In the genomic region with DNA sequence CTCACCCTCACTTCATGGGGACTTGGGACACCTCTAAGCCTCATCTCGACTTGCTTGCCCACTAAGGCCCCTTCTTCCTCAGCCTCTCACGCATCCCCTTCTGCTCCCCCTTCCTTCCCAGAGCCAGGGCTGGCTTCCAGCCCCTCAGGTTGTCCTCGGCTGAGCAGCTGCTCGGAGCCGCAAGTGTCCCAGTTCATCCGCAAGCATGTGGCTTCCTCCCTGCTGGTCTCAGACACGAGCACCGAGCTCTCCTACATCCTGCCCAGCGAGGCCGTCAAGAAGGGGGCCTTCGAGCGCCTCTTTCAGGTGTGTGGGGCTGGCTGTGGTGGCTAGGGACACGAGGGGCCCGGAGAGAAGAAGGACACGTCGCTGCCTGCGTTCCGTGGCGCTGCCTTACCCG, we compare ENCODE assay signal across 24 mouse cellular contexts. TPM values are rescaled to one million over a fixed set of nuclear protein-coding genes. Genes with fewer than 3 reads are reported as not detected.
DNase-seq lines count a peak whose midpoint lies in the region; ATAC-seq and TF ChIP-seq lines count a peak whose summit lies in the region.
"Had no signal": no experiment of that assay in that cellular context is flagged by ENCODE, and none has a peak within 500 bp of the region (broad histone marks: within the 10 kb centered on the region; RNA-seq: fewer than 3 reads in every experiment).

No protein-coding gene starts in this region.

- H3K4me3 ChIP-seq in cerebellum, adult 2 months (replicated peaks; ENCODE audit: insufficient read depth, low read depth, low read length) = no peak overlapping the region
- peak overlapping the region; percentile 37 for H3K4me3 ChIP-seq in E14TG2a.4 (replicated peaks; ENCODE audit: low read length)
- no peak overlapping the region for H3K4me3 ChIP-seq in limb, embryonic 10.5 days
- H3K4me3 ChIP-seq: embryonic facial prominence, embryonic 13.5 days; embryonic facial prominence, embryonic 15.5 days; erythroblast, embryonic 14.5 days; forebrain, embryonic 10.5 days; forebrain, embryonic 12.5 days had no signal

- H3K9me3 ChIP-seq in E14TG2a.4 (ENCODE audit: low read length) = no peaks in the 10 kb centered on the region
- H3K9me3 ChIP-seq in limb, embryonic 10.5 days (replicated peaks) = no peaks in the 10 kb centered on the region
- H3K9me3 ChIP-seq: embryonic facial prominence, embryonic 13.5 days; embryonic facial prominence, embryonic 15.5 days; forebrain, embryonic 10.5 days; forebrain, embryonic 12.5 days; G1E had no signal

- H3K4me1 ChIP-seq in cerebellum, adult 2 months (ENCODE audit: control insufficient read depth, insufficient read depth, low read length) = peaks cover 35% of the 10 kb centered on the region
- peaks cover 47% of the 10 kb centered on the region for H3K4me1 ChIP-seq in E14TG2a.4 (replicated peaks; ENCODE audit: low read depth, low read length)
- H3K4me1 ChIP-seq in limb, embryonic 10.5 days = no peaks in the 10 kb centered on the region
- H3K4me1 ChIP-seq: embryonic facial prominence, embryonic 13.5 days; embryonic facial prominence, embryonic 15.5 days; forebrain, embryonic 10.5 days; forebrain, embryonic 12.5 days had no signal

- no peak for ATAC-seq in cerebellum, adult (ENCODE audit: insufficient number of reproducible peaks, low FRiP score, low TSS enrichment)
- ATAC-seq: activated CD4-positive, CD25-positive, alpha-beta regulatory T cell, adult 4 months; forebrain, embryonic 14.5 days; forebrain, embryonic 16.5 days; Patski had no signal

- no peaks in the 10 kb centered on the region for H3K27me3 ChIP-seq in cerebellum, adult 2 months (ENCODE audit: control insufficient read depth, insufficient read depth, low read length)
- peaks cover 34% of the 10 kb centered on the region for H3K27me3 ChIP-seq in E14TG2a.4 (ENCODE audit: insufficient read depth, low read length)
- no peaks in the 10 kb centered on the region for H3K27me3 ChIP-seq in limb, embryonic 10.5 days (ENCODE audit: low read depth, poor library complexity, severe bottlenecking)
- H3K27me3 ChIP-seq: embryonic facial prominence, embryonic 13.5 days; embryonic facial prominence, embryonic 15.5 days; forebrain, embryonic 12.5 days; Patski had no signal

- 28% methylated on average over 20 of the region's 20 CpGs for WGBS in cerebellum, adult 2 months
- 89% methylated on average over 20 of the region's 20 CpGs for WGBS in limb, embryonic 10.5 days

- no peak for TF ChIP-seq POLR2A in cerebellum, adult 2 months (IDR thresholded peaks at IDR 0.05; ENCODE audit: borderline replicate concordance, insufficient read depth, low read length)

- 0 out of 2 replicates have a peak overlapping the region, but pooled peaks have one; percentile 6 for H3K27ac ChIP-seq in cerebellum, adult 2 months (ENCODE audit: insufficient read depth, low read length)
- H3K27ac ChIP-seq in limb, embryonic 10.5 days = 0 out of 2 replicates have a peak overlapping the region, but pooled peaks have one; percentile 10
- H3K27ac ChIP-seq: embryonic facial prominence, embryonic 13.5 days; embryonic facial prominence, embryonic 15.5 days; forebrain, embryonic 10.5 days; forebrain, embryonic 12.5 days had no signal

- TF ChIP-seq CTCF in cerebellum, adult 2 months (IDR thresholded peaks at IDR 0.05; ENCODE audit: borderline replicate concordance, insufficient read depth, low read depth, low read length) = no peak
- TF ChIP-seq CTCF in E14TG2a.4 (conservative IDR thresholded peaks at IDR 0.05; ENCODE audit: low read length) = no peak

- H3K36me3 ChIP-seq in E14TG2a.4 (ENCODE audit: insufficient read depth, low read length) = peaks cover 31% of the 10 kb centered on the region
- H3K36me3 ChIP-seq in limb, embryonic 10.5 days = peaks cover 7% of the 10 kb centered on the region; the same call in 1 of the 2 replicates

- peak in 1 of 2 experiments; percentile 54 for DNase-seq in cerebellum, adult 2 months
- peak; percentile 61 for DNase-seq in cerebellum, adult 9-11 months
- no peak for DNase-seq in cerebellum, adult 11 months
- DNase-seq in limb, embryonic 10.5 days (ENCODE audit: low spot score) = no peak
- no peak for DNase-seq in urinary bladder, postnatal 4 days (ENCODE audit: low spot score in 2 of 2)
- DNase-seq: adrenal gland, adult 8-10 months; adrenal gland, postnatal 14 days; adrenal gland, postnatal 36 days; cerebellum, adult 8-10 months; embryo, embryonic 11 days had no signal

RNA-seq across cellular contexts. Expression of a gene that starts 12.6 kb away (rescaled TPM):
- 285 and 294 TPM in 2 replicates for polyA plus RNA-seq in cerebellum, adult 2 months (2012; rRNA removed)
- polyA plus RNA-seq in limb, embryonic 10.5 days (2016; fragmentation: Nextera tagmentation; extraction: Ambion mirVana) = 2.8 and 4.4 TPM in 2 replicates

RNA-seq across cellular contexts. Expression of a gene that starts 15.6 kb away (rescaled TPM):
- polyA plus RNA-seq in cerebellum, adult 2 months (2012; rRNA removed) = 0.84 and 2.8 TPM in 2 replicates
- polyA plus RNA-seq in limb, embryonic 10.5 days (2016; fragmentation: Nextera tagmentation; extraction: Ambion mirVana) = 0.30 and 1.1 TPM in 2 replicates
- polyA plus RNA-seq: embryonic facial prominence, embryonic 11.5 days; erythroblast, embryonic 14.5 days; G1E had no signal

RNA-seq across cellular contexts. Expression of a gene that starts 18.0 kb away (rescaled TPM):
- polyA plus RNA-seq in cerebellum, adult 2 months (2012; rRNA removed) = 0.51 and 0.71 TPM in 2 replicates
- polyA plus RNA-seq in limb, embryonic 10.5 days (2016; fragmentation: Nextera tagmentation; extraction: Ambion mirVana) = not detected in 2 replicates
- polyA plus RNA-seq: embryonic facial prominence, embryonic 11.5 days; forebrain, embryonic 10.5 days; forebrain, embryonic 14.5 days; forebrain, embryonic 16.5 days; G1E had no signal

RNA-seq across cellular contexts. Expression of a gene that starts 19.8 kb away (rescaled TPM):
- 196 and 230 TPM in 2 replicates for polyA plus RNA-seq in cerebellum, adult 2 months (2012; rRNA removed)
- 10.0 and 14.6 TPM in 2 replicates for polyA plus RNA-seq in limb, embryonic 10.5 days (2016; fragmentation: Nextera tagmentation; extraction: Ambion mirVana)

RNA-seq across cellular contexts. Expression of a gene that starts 28.8 kb away (rescaled TPM):
- polyA plus RNA-seq in cerebellum, adult 2 months (2012; rRNA removed) = 2,130 and 2,485 TPM in 2 replicates
- not detected in 2 replicates for polyA plus RNA-seq in limb, embryonic 10.5 days (2016; fragmentation: Nextera tagmentation; extraction: Ambion mirVana)
- polyA plus RNA-seq: activated CD4-positive, CD25-positive, alpha-beta regulatory T cell, adult 4 months; C2C12; erythroblast, embryonic 14.5 days; G1E had no signal

Comparison
In these comparisons a context has a peak if more than half of its experiments do, and no peak if none do; other contexts are left out.
1. RNA of a gene that starts 12.6 kb away (polyA plus RNA-seq): 285 to 294 TPM in cerebellum, adult 2 months; 2.8 to 4.4 TPM in limb, embryonic 10.5 days; every median in the first group is over 10 times any median in the second.